Mouse (Mus musculus) spleen, adult 2 months (tissue): ENCODE measurements around the gene Agfg1.

Experiments
- CTCF ChIP-seq: fragments of 200-500 bp; IDR thresholded peaks from 2 replicates; pipeline ENCODE4 v1.5.1; 2011; ENCODE audit warnings: mild to moderate bottlenecking, inconsistent platforms; ENCODE audit not compliant: insufficient read depth, insufficient read length, insufficient replicate concordance; ENCODE audit errors: extremely low read depth
- POLR2A ChIP-seq: fragments of 200-500 bp; IDR thresholded peaks from 2 replicates; pipeline ENCODE4 v1.6.1; 2011; ENCODE audit warnings: low read depth, low read length, inconsistent platforms

- no peak for TF ChIP-seq CTCF
- TF ChIP-seq POLR2A = no peak
These were observed 44.1 kb upstream of the Agfg1 start for GRCm38 (mm10) chr1:82795211-82795610.
